Mouse (Mus musculus) ES-E14 (cell line): ENCODE measurements around the gene Llcfc1. TPM values are rescaled to one million over a fixed set of nuclear protein-coding genes. Genes with fewer than 3 reads are reported as not detected.

Experiments
- DNase-seq: peaks from one replicate; pipeline ENCODE4 v3.0.0-alpha.2; 2013; ENCODE audit warnings: low read depth, low spot score
- H3K27ac ChIP-seq: 2 replicates; pipeline ENCODE4 v1.5.1; 2012; ENCODE audit warnings: low read depth, mild to moderate bottlenecking, low read length, moderate library complexity, mixed read lengths; ENCODE audit not compliant: poor library complexity, insufficient read depth, severe bottlenecking
- H3K36me3 ChIP-seq: 2 replicates; pipeline ENCODE4 v1.6.1; 2012; ENCODE audit warnings: mild to moderate bottlenecking, low read length, moderate library complexity, mixed read lengths; ENCODE audit not compliant: control insufficient read depth, poor library complexity, insufficient read depth, severe bottlenecking
- H3K4me1 ChIP-seq, 2 experiments: fragments of 150-350 bp in 1 of 2; sonication (generic) in 1 of 2; 2 replicates each; pipeline ENCODE4 v1.6.1; 2012; ENCODE audit warnings: low read length in 2 of 2, mild to moderate bottlenecking in 1 of 2, mixed read lengths in 1 of 2; ENCODE audit not compliant: control insufficient read depth in 2 of 2, insufficient read depth in 2 of 2, poor library complexity in 1 of 2
- H3K4me3 ChIP-seq, 2 experiments: fragments of 150-350 bp in 1 of 2; sonication (generic) in 1 of 2; 2 replicates each; pipeline ENCODE4 v1.5.1; 2012; ENCODE audit warnings: low read length in 2 of 2, low read depth in 1 of 2, mild to moderate bottlenecking in 1 of 2, mixed read lengths in 1 of 2; ENCODE audit not compliant: insufficient read depth in 1 of 2, poor library complexity in 1 of 2, severe bottlenecking in 1 of 2
- H3K9ac ChIP-seq: 2 replicates; pipeline ENCODE4 v1.6.1; 2012; ENCODE audit warnings: low read depth, mild to moderate bottlenecking, low read length, mixed read lengths; ENCODE audit not compliant: poor library complexity, insufficient read depth, severe bottlenecking
- H3K9me3 ChIP-seq: fragments of 150-350 bp; sonication (generic); 2 replicates; pipeline ENCODE4 v1.6.1; 2012; ENCODE audit warnings: low read depth, mild to moderate bottlenecking, low read length; ENCODE audit not compliant: control insufficient read depth, insufficient read depth
- CHD2 ChIP-seq: IDR thresholded peaks from 2 replicates; pipeline ENCODE4 v1.6.1; 2014; ENCODE audit warnings: mild to moderate bottlenecking, low read depth, low read length, inconsistent platforms
- HCFC1 ChIP-seq: IDR thresholded peaks from 2 replicates; pipeline ENCODE4 v1.6.1; 2012; ENCODE audit warnings: low read length, inconsistent platforms, borderline replicate concordance; ENCODE audit not compliant: insufficient read depth
- MAFK ChIP-seq: IDR thresholded peaks from 2 replicates; pipeline ENCODE4 v1.6.1; 2014; ENCODE audit warnings: mild to moderate bottlenecking, low read depth, low read length, inconsistent platforms; ENCODE audit not compliant: insufficient read depth
- ZC3H11A ChIP-seq: IDR thresholded peaks from 2 replicates; pipeline ENCODE4 v1.6.1; 2012; ENCODE audit warnings: low read depth, mild to moderate bottlenecking, inconsistent platforms, low read length, borderline replicate concordance
- ZNF384 ChIP-seq: IDR thresholded peaks from 2 replicates; pipeline ENCODE4 v1.6.1; 2012; ENCODE audit warnings: low read depth, low read length, inconsistent platforms
- in situ Hi-C, 2 experiments: fragments of 600-800 bp; cut with MboI; formaldehyde crosslinking; loops; one replicate each; pipeline ENCODE4 v1.15.1; 2025; ENCODE audit warnings: low sequenced_read_pairs in 2 of 2, inconsistent platforms in 1 of 2; ENCODE audit not compliant: unreplicated experiment in 2 of 2
- total RNA-seq: library from RNA; depleted of rRNA; stranded (reverse); fragments of 300-350 nt; gene quantifications from 2 replicates; pipeline ENCODE4 v1.2.3, GENCODE M21; 2012; rRNA removed

Llcfc1 gene
- total RNA-seq, 1 experiment = not detected

GRCm38 (mm10) chr6:41706275-41706674, 22.0 kb downstream of the Llcfc1 start:
- no peak for TF ChIP-seq ZNF384
- no peak for TF ChIP-seq MAFK
- TF ChIP-seq ZC3H11A = no peak
- no peak for TF ChIP-seq HCFC1
- TF ChIP-seq CHD2 = no peak
- Histone ChIP-seq H3K4me1 (no peaks in the 10 kb centered on the region), H3K27ac (no peak overlapping the region), H3K36me3 (no peaks in the 10 kb centered on the region), H3K4me3 (no peak overlapping the region), H3K9ac (no peak overlapping the region), H3K9me3 (no peaks in the 10 kb centered on the region)
- no peak for DNase-seq
- in situ Hi-C loops = no loop called here

- no peaks in the 10 kb centered on the region for H3K9me3 ChIP-seq
- DNase-seq = no peak
- H3K36me3 ChIP-seq = no peaks in the 10 kb centered on the region
- H3K9ac ChIP-seq = no peak overlapping the region
- in situ Hi-C loops = no loop called here
- no peaks in the 10 kb centered on the region for H3K4me1 ChIP-seq
- no peak overlapping the region for H3K27ac ChIP-seq
- no peak for TF ChIP-seq HCFC1
- TF ChIP-seq CHD2 = no peak
- TF ChIP-seq MAFK = no peak
- no peak for TF ChIP-seq ZC3H11A
- TF ChIP-seq ZNF384 = no peak
- no peak overlapping the region for H3K4me3 ChIP-seq
Observed at GRCm38 (mm10) chr6:41710281-41710680, 26.1 kb downstream of the Llcfc1 start.

- no peak overlapping the region for H3K4me3 ChIP-seq
- no peak overlapping the region for H3K27ac ChIP-seq
- in situ Hi-C loops = no loop called here
- H3K9ac ChIP-seq = no peak overlapping the region
- no peaks in the 10 kb centered on the region for H3K4me1 ChIP-seq
- no peaks in the 10 kb centered on the region for H3K9me3 ChIP-seq
- no peak for DNase-seq
- no peaks in the 10 kb centered on the region for H3K36me3 ChIP-seq
- TF ChIP-seq ZC3H11A = no peak
- TF ChIP-seq HCFC1 = no peak
- no peak for TF ChIP-seq ZNF384
- no peak for TF ChIP-seq MAFK
- no peak for TF ChIP-seq CHD2
Observed at GRCm38 (mm10) chr6:41721430-41721829, 37.2 kb downstream of the Llcfc1 start.

- in situ Hi-C loops = no loop called here
- H3K27ac ChIP-seq = no peak overlapping the region
- H3K4me1 ChIP-seq = no peaks in the 10 kb centered on the region
- no peaks in the 10 kb centered on the region for H3K9me3 ChIP-seq
- H3K9ac ChIP-seq = no peak overlapping the region
- H3K36me3 ChIP-seq = no peaks in the 10 kb centered on the region
- no peak for DNase-seq
- H3K4me3 ChIP-seq = no peak overlapping the region
- TF ChIP-seq MAFK = no peak
- no peak for TF ChIP-seq ZC3H11A
- no peak for TF ChIP-seq ZNF384
- TF ChIP-seq HCFC1 = no peak
- no peak for TF ChIP-seq CHD2
Observed at GRCm38 (mm10) chr6:41727989-41728609, 43.9 kb downstream of the Llcfc1 start.

GRCm38 (mm10) chr6:41734719-41735470, 50.7 kb downstream of the Llcfc1 start:
- TF ChIP-seq CHD2 = no peak
- no peak for TF ChIP-seq HCFC1
- TF ChIP-seq ZC3H11A = no peak
- no peak for TF ChIP-seq MAFK
- no peak for TF ChIP-seq ZNF384
- in situ Hi-C loops = no loop called here
- H3K9me3 ChIP-seq = no peaks in the 10 kb centered on the region
- DNase-seq = no peak
- no peaks in the 10 kb centered on the region for H3K36me3 ChIP-seq
- no peak overlapping the region for H3K27ac ChIP-seq
- no peak overlapping the region for H3K4me3 ChIP-seq
- no peak overlapping the region for H3K9ac ChIP-seq
- H3K4me1 ChIP-seq = no peaks in the 10 kb centered on the region

Other genes with a start within 250 kb of the Llcfc1 start
- gene Gm10334, start 238.3 kb upstream of the Llcfc1 start, total RNA-seq = 0.26 TPM in 1 of 2 replicates, not detected in the other
- not detected in 2 replicates for gene Prss1, start 225.5 kb upstream of the Llcfc1 start, total RNA-seq
- not detected in 2 replicates for gene Prss2, start 162.6 kb upstream of the Llcfc1 start, total RNA-seq
- 5.4 and 5.8 TPM in 2 replicates for gene Ephb6, start 78.9 kb upstream of the Llcfc1 start, total RNA-seq
- gene Trpv6, start 48.0 kb upstream of the Llcfc1 start, total RNA-seq = 0.18 TPM in 1 of 2 replicates, not detected in the other
- gene Trpv5, start 3.7 kb upstream of the Llcfc1 start, total RNA-seq = 0.16 and 0.22 TPM in 2 replicates
- gene Kel, start 19.9 kb downstream of the Llcfc1 start, total RNA-seq = 0.21 and 0.94 TPM in 2 replicates
- gene Olfr459, start 90.7 kb downstream of the Llcfc1 start, total RNA-seq = 0.71 and 0.85 TPM in 2 replicates
- gene Pip, start 163.1 kb downstream of the Llcfc1 start, total RNA-seq = 0.21 TPM in 1 of 2 replicates, not detected in the other
- gene Sval2, start 168.6 kb downstream of the Llcfc1 start, total RNA-seq = not detected in 2 replicates